Comparison of ENCODE assay signal across 11 mouse cellular contexts in the genomic region with DNA sequence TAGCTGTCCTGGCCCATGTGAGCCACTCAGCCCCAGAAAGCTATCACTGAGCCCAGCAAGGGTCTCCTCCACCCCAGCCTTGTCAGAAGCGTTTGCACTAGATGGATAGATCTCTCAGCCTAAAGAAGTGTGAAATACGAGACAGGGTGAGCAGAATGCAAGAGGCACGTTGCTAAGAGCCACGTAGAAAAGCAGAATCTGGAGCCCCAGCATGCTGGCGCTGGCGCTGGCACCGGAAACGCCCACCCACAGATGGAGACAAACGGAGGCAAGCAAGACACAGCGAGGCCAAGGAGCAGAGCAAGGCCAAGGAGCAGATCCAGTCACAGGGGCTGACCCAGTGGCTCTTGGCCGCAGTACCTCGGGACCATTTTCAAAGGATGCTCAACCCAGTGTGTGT.
DNase-seq lines count a peak whose midpoint lies in the region.
"Had no signal": no experiment of that assay in that cellular context is flagged by ENCODE, and none has a peak within 500 bp of the region (broad histone marks: within the 10 kb centered on the region; RNA-seq: fewer than 3 reads in every experiment).

No protein-coding gene starts in this region.

- DNase-seq in layer of hippocampus, adult 11-12 months (ENCODE audit: low spot score) = peak; percentile 32
- no peak for DNase-seq in layer of hippocampus, adult 9-10 months (ENCODE audit: low spot score)
- DNase-seq in layer of hippocampus, adult 18-20 months (ENCODE audit: low spot score in 2 of 2) = peak; percentile 39 to 61
- peak; percentile 2 to 11 for DNase-seq in left cerebral cortex, adult 8-10 months (ENCODE audit: low spot score in 2 of 2)
- peak; percentile 29 to 35 for DNase-seq in right cerebral cortex, postnatal 36 days (ENCODE audit: low spot score in 2 of 2)
- DNase-seq in gastrocnemius, adult 18-20 months (ENCODE audit: low spot score) = no peak
- no peak for DNase-seq in adrenal gland, adult 2 months
- DNase-seq: cerebellum, postnatal 25 days; lung, postnatal 14 days; spleen, adult 18-20 months; thymus, postnatal 36 days had no signal

Comparison
In these comparisons a context has a peak if more than half of its experiments do, and no peak if none do; other contexts are left out.
1. DNase-seq: peak in layer of hippocampus, adult 11-12 months (single experiment), layer of hippocampus, adult 18-20 months (2 of 2), left cerebral cortex, adult 8-10 months (2 of 2) and right cerebral cortex, postnatal 36 days (2 of 2); none in layer of hippocampus, adult 9-10 months (single experiment), gastrocnemius, adult 18-20 months (single experiment) and adrenal gland, adult 2 months (single experiment).